Mouse (Mus musculus): Measurements from ENCODE around the gene Immp2l.

DNA sequence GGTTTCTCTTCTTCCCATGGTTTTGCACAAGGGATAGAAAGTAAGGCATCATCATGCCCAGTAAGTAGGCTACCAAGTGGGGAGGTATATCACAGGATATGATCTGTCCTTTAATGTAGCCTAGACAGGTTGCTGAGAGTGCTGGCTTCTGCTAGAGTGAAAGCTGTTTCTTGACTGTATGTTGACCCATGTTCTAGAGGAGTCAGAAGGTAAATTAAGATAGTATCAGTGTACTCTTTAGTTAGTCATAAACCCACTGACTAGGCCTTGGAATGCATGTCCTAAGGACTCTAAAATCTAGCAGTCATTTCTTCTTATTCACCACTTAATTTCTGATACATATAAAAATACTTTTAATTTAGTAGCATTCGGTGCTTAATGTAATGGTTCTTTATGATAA, 377.2 kb downstream of the Immp2l start:
- no peak for TF ChIP-seq CTCF (IDR thresholded peaks at IDR 0.05; ENCODE audit: low read depth, low read length)
- TF ChIP-seq POLR2A (IDR thresholded peaks at IDR 0.05; ENCODE audit: extremely low read depth, insufficient read depth, low read length): no peak

All from liver, adult 2 months (tissue).